Mouse (Mus musculus): ENCODE measurements around the gene Asgr1. TPM values are rescaled to one million over a fixed set of nuclear protein-coding genes. Genes with fewer than 3 reads are reported as not detected.
"Not testable (repeated sequence)": the region's sequence is repeated elsewhere in the genome, so short reads cannot be mapped to it uniquely, and the experiment has no call there.

Gene Asgr1
- total RNA-seq, 2 experiments from 2014 or later: not detected

GRCm38 (mm10) chr11:70057805-70058204 lies 3.9 kb downstream of the Asgr1 start:
- ATAC-seq (replicated peaks; ENCODE audit: low FRiP score, poor library complexity, severe bottlenecking): no peak

- ATAC-seq (replicated peaks; ENCODE audit: low FRiP score, poor library complexity, severe bottlenecking): no peak
Measured at GRCm38 (mm10) chr11:70059930-70060329, 6.0 kb downstream of the Asgr1 start.

- no peak for ATAC-seq (replicated peaks; ENCODE audit: low FRiP score, poor library complexity, severe bottlenecking)
Measured at GRCm38 (mm10) chr11:70063053-70063452, 9.2 kb downstream of the Asgr1 start.

- ATAC-seq (replicated peaks; ENCODE audit: low FRiP score, poor library complexity, severe bottlenecking): no peak
Measured at GRCm38 (mm10) chr11:70066701-70067100, 12.8 kb downstream of the Asgr1 start.

GRCm38 (mm10) chr11:70068245-70068644 lies 14.4 kb downstream of the Asgr1 start:
- ATAC-seq (replicated peaks; ENCODE audit: low FRiP score, poor library complexity, severe bottlenecking): no peak

GRCm38 (mm10) chr11:70070057-70070456 lies 16.2 kb downstream of the Asgr1 start:
- no peak for ATAC-seq (replicated peaks; ENCODE audit: low FRiP score, poor library complexity, severe bottlenecking)

- not testable (repeated sequence) for ATAC-seq (replicated peaks; ENCODE audit: low FRiP score, poor library complexity, severe bottlenecking)
Measured at GRCm38 (mm10) chr11:70070603-70071002, 16.7 kb downstream of the Asgr1 start.

GRCm38 (mm10) chr11:70074379-70075071 lies 20.6 kb downstream of the Asgr1 start:
- ATAC-seq (replicated peaks; ENCODE audit: low FRiP score, poor library complexity, severe bottlenecking): peak; percentile 76

- ATAC-seq (replicated peaks; ENCODE audit: low FRiP score, poor library complexity, severe bottlenecking): peak; percentile 84
Measured at GRCm38 (mm10) chr11:70075581-70075980, 21.7 kb downstream of the Asgr1 start.

GRCm38 (mm10) chr11:70077441-70077840 lies 23.6 kb downstream of the Asgr1 start:
- ATAC-seq (replicated peaks; ENCODE audit: low FRiP score, poor library complexity, severe bottlenecking): no peak

- no peak for ATAC-seq (replicated peaks; ENCODE audit: low FRiP score, poor library complexity, severe bottlenecking)
Measured at GRCm38 (mm10) chr11:70079175-70079574, 25.3 kb downstream of the Asgr1 start.

GRCm38 (mm10) chr11:70079928-70080327 lies 26.0 kb downstream of the Asgr1 start:
- ATAC-seq (replicated peaks; ENCODE audit: low FRiP score, poor library complexity, severe bottlenecking): no peak

- no peak for ATAC-seq (replicated peaks; ENCODE audit: low FRiP score, poor library complexity, severe bottlenecking)
Measured at GRCm38 (mm10) chr11:70080803-70081590, 27.1 kb downstream of the Asgr1 start.

GRCm38 (mm10) chr11:70084563-70084962 lies 30.7 kb downstream of the Asgr1 start:
- no peak for ATAC-seq (replicated peaks; ENCODE audit: low FRiP score, poor library complexity, severe bottlenecking)

- no peak for ATAC-seq (replicated peaks; ENCODE audit: low FRiP score, poor library complexity, severe bottlenecking)
Measured at GRCm38 (mm10) chr11:70091986-70092783, 38.3 kb downstream of the Asgr1 start, which contains the start of gene Asgr2. TSS of gene Asgr2 (plus strand) at chr11:70092644.

GRCm38 (mm10) chr11:70097396-70097795 lies 43.5 kb downstream of the Asgr1 start:
- ATAC-seq (replicated peaks; ENCODE audit: low FRiP score, poor library complexity, severe bottlenecking): no peak

GRCm38 (mm10) chr11:70099102-70099501 lies 45.2 kb downstream of the Asgr1 start:
- ATAC-seq (replicated peaks; ENCODE audit: low FRiP score, poor library complexity, severe bottlenecking): no peak

GRCm38 (mm10) chr11:70099809-70100208 lies 45.9 kb downstream of the Asgr1 start:
- ATAC-seq (replicated peaks; ENCODE audit: low FRiP score, poor library complexity, severe bottlenecking): no peak

- no peak for ATAC-seq (replicated peaks; ENCODE audit: low FRiP score, poor library complexity, severe bottlenecking)
Measured at GRCm38 (mm10) chr11:70103701-70104315, 49.9 kb downstream of the Asgr1 start.

GRCm38 (mm10) chr11:70107085-70107484 lies 53.2 kb downstream of the Asgr1 start:
- no peak for ATAC-seq (replicated peaks; ENCODE audit: low FRiP score, poor library complexity, severe bottlenecking)
